Mouse (Mus musculus): ENCODE results near the gene Agtpbp1. TPM values are rescaled to one million over a fixed set of nuclear protein-coding genes. Genes with fewer than 3 reads are reported as not detected.
"Not testable (repeated sequence)": the region's sequence is repeated elsewhere in the genome, so short reads cannot be mapped to it uniquely, and the experiment has no call there.

Agtpbp1 gene
- polyA plus RNA-seq, 1 experiment from 2014 or later: 30.1 TPM

GRCm38 (mm10) chr13:59494619-59495262, 90.3 kb downstream of the Agtpbp1 start:
- H3K27me3 ChIP-seq: no peaks in the 10 kb centered on the region
- no peak overlapping the region for H3K4me2 ChIP-seq
- 86% methylated on average over 5 of the region's 5 CpGs for WGBS
- peak; percentile 51; the same call in 1 of the 2 replicates for ATAC-seq
- no peak overlapping the region for H3K27ac ChIP-seq
- 0 out of 2 replicates have a peak, but pooled peaks cover 5% of the 10 kb centered on the region for H3K4me1 ChIP-seq
- H3K9ac ChIP-seq: no peak overlapping the region
- H3K9me3 ChIP-seq (replicated peaks): 0 out of 2 replicates have a peak, but pooled peaks cover 7% of the 10 kb centered on the region
- no peak overlapping the region for H3K4me3 ChIP-seq
- H3K36me3 ChIP-seq (ENCODE audit: poor library complexity, severe bottlenecking): peaks cover 25% of the 10 kb centered on the region

GRCm38 (mm10) chr13:59490726-59491125, 94.3 kb downstream of the Agtpbp1 start:
- Histone ChIP-seq H3K36me3 (ENCODE audit: poor library complexity, severe bottlenecking) (peaks cover 18% of the 10 kb centered on the region), H3K27me3 (no peaks in the 10 kb centered on the region), H3K4me3 (no peak overlapping the region), H3K27ac (no peak overlapping the region), H3K9ac (no peak overlapping the region), H3K4me1 (0 out of 2 replicates have a peak, but pooled peaks cover under 1% of the 10 kb centered on the region), H3K4me2 (no peak overlapping the region), H3K9me3 (replicated peaks) (0 out of 2 replicates have a peak, but pooled peaks cover 7% of the 10 kb centered on the region)
- WGBS: 63% methylated on average over 4 of the region's 4 CpGs
- ATAC-seq: no peak

- WGBS: 53% methylated on average over 2 of the region's 2 CpGs
- H3K36me3 ChIP-seq (ENCODE audit: poor library complexity, severe bottlenecking): peaks cover 9% of the 10 kb centered on the region
Observed at GRCm38 (mm10) chr13:59489143-59489542, 95.9 kb downstream of the Agtpbp1 start.

GRCm38 (mm10) chr13:59487287-59487686, 97.7 kb downstream of the Agtpbp1 start:
- ATAC-seq: no peak
- no peaks in the 10 kb centered on the region for H3K4me1 ChIP-seq
- H3K9me3 ChIP-seq (replicated peaks): no peaks in the 10 kb centered on the region
- H3K36me3 ChIP-seq (ENCODE audit: poor library complexity, severe bottlenecking): 0 out of 2 replicates have a peak, but pooled peaks cover 5% of the 10 kb centered on the region
- no peak overlapping the region for H3K4me2 ChIP-seq
- H3K27ac ChIP-seq: no peak overlapping the region
- no peaks in the 10 kb centered on the region for H3K27me3 ChIP-seq
- 91% methylated on average over 8 of the region's 8 CpGs for WGBS
- no peak overlapping the region for H3K9ac ChIP-seq
- no peak overlapping the region for H3K4me3 ChIP-seq

More at GRCm38 (mm10) chr13:59489143-59489542, 95.9 kb downstream of the Agtpbp1 start:
- H3K4me2 ChIP-seq: no peak overlapping the region
- H3K4me3 ChIP-seq: no peak overlapping the region
- H3K4me1 ChIP-seq: no peaks in the 10 kb centered on the region
- peak; percentile 43; the same call in 1 of the 2 replicates for ATAC-seq
- no peaks in the 10 kb centered on the region for H3K27me3 ChIP-seq
- H3K27ac ChIP-seq: no peak overlapping the region
- no peak overlapping the region for H3K9ac ChIP-seq
- no peaks in the 10 kb centered on the region for H3K9me3 ChIP-seq (replicated peaks)

GRCm38 (mm10) chr13:59486243-59486642, 98.8 kb downstream of the Agtpbp1 start:
- Histone ChIP-seq H3K4me1 (no peaks in the 10 kb centered on the region), H3K9me3 (replicated peaks) (no peaks in the 10 kb centered on the region), H3K27ac (no peak overlapping the region), H3K4me3 (no peak overlapping the region), H3K36me3 (ENCODE audit: poor library complexity, severe bottlenecking) (0 out of 2 replicates have a peak, but pooled peaks cover 5% of the 10 kb centered on the region), H3K9ac (no peak overlapping the region), H3K27me3 (no peaks in the 10 kb centered on the region), H3K4me2 (no peak overlapping the region)
- ATAC-seq: no peak
- 94% methylated on average over 5 of the region's 5 CpGs for WGBS

GRCm38 (mm10) chr13:59485456-59485855, 99.6 kb downstream of the Agtpbp1 start:
- Histone ChIP-seq H3K9ac (no peak overlapping the region), H3K4me3 (no peak overlapping the region), H3K27me3 (no peaks in the 10 kb centered on the region), H3K4me1 (no peaks in the 10 kb centered on the region), H3K4me2 (no peak overlapping the region), H3K27ac (no peak overlapping the region), H3K9me3 (replicated peaks) (no peaks in the 10 kb centered on the region), H3K36me3 (ENCODE audit: poor library complexity, severe bottlenecking) (0 out of 2 replicates have a peak, but pooled peaks cover 5% of the 10 kb centered on the region)
- no peak for ATAC-seq
- WGBS: 91% methylated on average over 7 of the region's 7 CpGs

GRCm38 (mm10) chr13:59481484-59481855, 103.6 kb downstream of the Agtpbp1 start:
- 90% methylated on average over 4 of the region's 4 CpGs for WGBS
- no peak for ATAC-seq
- Histone ChIP-seq H3K9me3 (replicated peaks) (no peaks in the 10 kb centered on the region), H3K4me3 (no peak overlapping the region), H3K36me3 (ENCODE audit: poor library complexity, severe bottlenecking) (peaks cover 21% of the 10 kb centered on the region), H3K9ac (no peak overlapping the region), H3K4me2 (no peak overlapping the region), H3K27me3 (no peaks in the 10 kb centered on the region), H3K4me1 (no peaks in the 10 kb centered on the region), H3K27ac (no peak overlapping the region)

- Histone ChIP-seq H3K4me3 (no peak overlapping the region), H3K27me3 (no peaks in the 10 kb centered on the region), H3K27ac (no peak overlapping the region), H3K36me3 (ENCODE audit: poor library complexity, severe bottlenecking) (peaks cover 21% of the 10 kb centered on the region), H3K4me1 (no peaks in the 10 kb centered on the region), H3K4me2 (no peak overlapping the region), H3K9me3 (replicated peaks) (no peaks in the 10 kb centered on the region), H3K9ac (no peak overlapping the region)
- whole genome bisulfite sequencing: 93% methylated on average over 13 of the region's 13 CpGs
- ATAC-seq: no peak
Observed at GRCm38 (mm10) chr13:59480599-59481483, 104.2 kb downstream of the Agtpbp1 start.

- WGBS: 92% methylated on average over 6 of the region's 7 CpGs
- not testable (repeated sequence) for H3K4me1 ChIP-seq
Observed at GRCm38 (mm10) chr13:59477928-59478327, 107.1 kb downstream of the Agtpbp1 start.

GRCm38 (mm10) chr13:59477451-59477850, 107.6 kb downstream of the Agtpbp1 start:
- H3K9ac ChIP-seq: no peak overlapping the region
- peaks cover 28% of the 10 kb centered on the region for H3K36me3 ChIP-seq (ENCODE audit: poor library complexity, severe bottlenecking)
- H3K9me3 ChIP-seq (replicated peaks): no peaks in the 10 kb centered on the region
- no peak for ATAC-seq
- 93% methylated on average over 14 of the region's 14 CpGs for WGBS
- no peak overlapping the region for H3K4me3 ChIP-seq
- H3K4me1 ChIP-seq: 0 out of 2 replicates have a peak, but pooled peaks cover 5% of the 10 kb centered on the region
- H3K27me3 ChIP-seq: no peaks in the 10 kb centered on the region
- no peak overlapping the region for H3K27ac ChIP-seq
- H3K4me2 ChIP-seq: no peak overlapping the region

More at GRCm38 (mm10) chr13:59477928-59478327, 107.1 kb downstream of the Agtpbp1 start:
- H3K27ac ChIP-seq; H3K27me3 ChIP-seq; ATAC-seq; H3K9me3 ChIP-seq (replicated peaks); H3K4me3 ChIP-seq; H3K4me2 ChIP-seq; H3K9ac ChIP-seq: not testable (repeated sequence)
- H3K36me3 ChIP-seq (ENCODE audit: poor library complexity, severe bottlenecking): peaks cover 28% of the 10 kb centered on the region

GRCm38 (mm10) chr13:59474973-59475372, 110.1 kb downstream of the Agtpbp1 start:
- peak; percentile 61; the same call in 1 of the 2 replicates for ATAC-seq

GRCm38 (mm10) chr13:59473341-59473740, 111.7 kb downstream of the Agtpbp1 start:
- Histone ChIP-seq H3K9me3 (replicated peaks) (no peaks in the 10 kb centered on the region), H3K27me3 (no peaks in the 10 kb centered on the region), H3K4me2 (no peak overlapping the region), H3K9ac (no peak overlapping the region), H3K36me3 (ENCODE audit: poor library complexity, severe bottlenecking) (peaks cover 34% of the 10 kb centered on the region), H3K4me3 (no peak overlapping the region), H3K4me1 (0 out of 2 replicates have a peak, but pooled peaks cover 5% of the 10 kb centered on the region), H3K27ac (no peak overlapping the region)
- ATAC-seq: no peak
- 87% methylated on average over 10 of the region's 10 CpGs for WGBS

More at GRCm38 (mm10) chr13:59474973-59475372, 110.1 kb downstream of the Agtpbp1 start:
- no peaks in the 10 kb centered on the region for H3K27me3 ChIP-seq
- no peak overlapping the region for H3K9ac ChIP-seq
- no peak overlapping the region for H3K4me2 ChIP-seq
- H3K9me3 ChIP-seq (replicated peaks): no peaks in the 10 kb centered on the region
- H3K4me3 ChIP-seq: no peak overlapping the region
- 0 out of 2 replicates have a peak, but pooled peaks cover 5% of the 10 kb centered on the region for H3K4me1 ChIP-seq
- no peak overlapping the region for H3K27ac ChIP-seq
- 53% methylated on average over 8 of the region's 8 CpGs for WGBS
- peaks cover 34% of the 10 kb centered on the region for H3K36me3 ChIP-seq (ENCODE audit: poor library complexity, severe bottlenecking)

All from forebrain, embryonic 13.5 days (tissue).